ENCODE assay signal across 11 mouse cellular contexts in the genomic region with DNA sequence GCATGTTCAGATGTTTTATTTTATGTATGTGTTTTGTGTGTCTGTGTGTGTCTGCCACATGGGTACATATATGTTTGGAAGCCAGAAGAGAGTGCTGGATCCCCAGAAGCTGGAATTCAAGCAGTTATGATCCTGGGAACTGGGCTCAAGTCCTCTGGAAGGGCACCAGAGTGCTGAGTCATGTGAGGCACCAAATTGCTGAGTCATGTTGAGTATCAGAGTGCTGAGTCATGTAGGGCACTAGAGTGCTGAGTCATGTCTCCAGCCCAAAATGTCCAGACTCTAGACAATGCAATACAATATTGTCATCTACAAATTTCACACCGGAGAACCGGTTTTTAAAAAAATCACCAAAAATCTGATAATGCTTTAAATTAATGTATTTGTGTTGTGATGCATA.
A peak's percentile ranks its signal among the peaks of the same experiment; 100 is the strongest.
DNase-seq lines count a peak whose midpoint lies in the region; ATAC-seq and TF ChIP-seq lines count a peak whose summit lies in the region.
"Had no signal": no experiment of that assay in that cellular context is flagged by ENCODE, and none has a peak within 500 bp of the region (broad histone marks: within the 10 kb centered on the region; RNA-seq: fewer than 3 reads in every experiment).

No protein-coding gene starts in this region.

- no peaks in the 10 kb centered on the region for H3K4me1 ChIP-seq in liver, embryonic 11.5 days (replicated peaks; ENCODE audit: control insufficient read depth, insufficient read depth, low read length)

- intact Hi-C loops in left cerebral cortex, adult 2 months (cut with DNase I), result loop anchor here (5.0 kb wide), 1 partner anchor 96 kb away; no protein-coding TSS in a partner anchor

- H3K27me3 ChIP-seq in liver, embryonic 11.5 days (replicated peaks; ENCODE audit: control insufficient read depth, insufficient read depth, low read length), result no peaks in the 10 kb centered on the region

- peak; percentile 32 for DNase-seq in liver
- no peak for DNase-seq in liver, embryonic 11.5 days (ENCODE audit: low spot score)
- DNase-seq in MN1 (ENCODE audit: low spot score), result peak; percentile 56
- peak; percentile 38 for DNase-seq in c-Kit-positive CD71-positive TER-119-positive erythroid progenitor cells, embryonic 14.5 days (ENCODE audit: low spot score)
- DNase-seq in retina, embryonic 14.5 days (ENCODE audit: low spot score), result peak; percentile 23
- no peak for DNase-seq in right cerebral cortex, postnatal 10 days (ENCODE audit: low spot score in 2 of 2)
- DNase-seq in left cerebral cortex, adult 2 months (ENCODE audit: extremely low spot score in 1 of 2, low spot score in 2 of 2), result no peak
- DNase-seq: cerebellum, adult 2 months; lung, postnatal 14 days had no signal

- no peak overlapping the region for H3K4me2 ChIP-seq in liver, embryonic 11.5 days

- no peak overlapping the region for H3K27ac ChIP-seq in liver, embryonic 11.5 days (ENCODE audit: low read depth, low read length)
- no peak overlapping the region for H3K27ac ChIP-seq in left cerebral cortex, adult 2 months

- no peaks in the 10 kb centered on the region for H3K36me3 ChIP-seq in liver, embryonic 11.5 days (ENCODE audit: control insufficient read depth, insufficient read depth, low read length)

- no peak overlapping the region for H3K9ac ChIP-seq in liver, embryonic 11.5 days (ENCODE audit: low read depth, low read length)

- TF ChIP-seq CTCF in left cerebral cortex, adult 2 months (IDR thresholded peaks at IDR 0.05), result no peak

- no peaks in the 10 kb centered on the region for H3K9me3 ChIP-seq in liver, embryonic 11.5 days (ENCODE audit: control insufficient read depth, low read length)

- no peak overlapping the region for H3K4me3 ChIP-seq in liver, embryonic 11.5 days (ENCODE audit: low read depth, low read length)
- H3K4me3 ChIP-seq in left cerebral cortex, adult 2 months, result no peak overlapping the region

- 94% methylated on average over 2 of the region's 2 CpGs for WGBS in liver, embryonic 11.5 days

- ATAC-seq in liver, embryonic 11.5 days (replicated peaks; ENCODE audit: low FRiP score), result no peak; the same call in 1 of the 2 replicates
- ATAC-seq in frontal cortex, adult (ENCODE audit: low TSS enrichment), result no peak
- ATAC-seq: intestine, postnatal 0 days had no signal

Comparison
In these comparisons a context has a peak if more than half of its experiments do, and no peak if none do; other contexts are left out.
1. DNase-seq: peak in liver (single experiment), MN1 (single experiment), c-Kit-positive CD71-positive TER-119-positive erythroid progenitor cells, embryonic 14.5 days (single experiment) and retina, embryonic 14.5 days (single experiment); none in liver, embryonic 11.5 days (single experiment), right cerebral cortex, postnatal 10 days (0 of 2) and left cerebral cortex, adult 2 months (0 of 2).